Mouse (Mus musculus): ENCODE results near the gene Plekha1. TPM values are rescaled to one million over a fixed set of nuclear protein-coding genes. Genes with fewer than 3 reads are reported as not detected.
A peak's percentile ranks its signal among the peaks of the same experiment; 100 is the strongest.

Plekha1 gene
- polyA plus RNA-seq, 1 experiment from 2014 or later, result 57.1 TPM

- Histone ChIP-seq H3K27me3 (replicated peaks; ENCODE audit: control insufficient read depth, insufficient read depth, low read length) (no peaks in the 10 kb centered on the region), H3K4me2 (ENCODE audit: low read length) (no peak overlapping the region), H3K9me3 (ENCODE audit: control insufficient read depth, low read length) (no peaks in the 10 kb centered on the region), H3K9ac (replicated peaks; ENCODE audit: low read depth, low read length) (no peak overlapping the region), H3K4me3 (replicated peaks; ENCODE audit: low read length) (no peak overlapping the region), H3K36me3 (ENCODE audit: control insufficient read depth, insufficient read depth) (no peaks in the 10 kb centered on the region), H3K4me1 (replicated peaks; ENCODE audit: control insufficient read depth, insufficient read depth, low read length) (peaks cover 8% of the 10 kb centered on the region), H3K27ac (ENCODE audit: low read length) (no peak overlapping the region)
- ATAC-seq, result no peak
- 88% methylated on average over 10 of the region's 10 CpGs for WGBS
Measured at GRCm38 (mm10) chr7:130953376-130953775, 87.8 kb downstream of the Plekha1 start.

- Histone ChIP-seq H3K9ac (replicated peaks; ENCODE audit: low read depth, low read length) (no peak overlapping the region), H3K27me3 (replicated peaks; ENCODE audit: control insufficient read depth, insufficient read depth, low read length) (no peaks in the 10 kb centered on the region), H3K4me3 (replicated peaks; ENCODE audit: low read length) (no peak overlapping the region), H3K27ac (ENCODE audit: low read length) (peak overlapping the region; percentile 4; the same call in 1 of the 2 replicates), H3K9me3 (ENCODE audit: control insufficient read depth, low read length) (no peaks in the 10 kb centered on the region), H3K4me1 (replicated peaks; ENCODE audit: control insufficient read depth, insufficient read depth, low read length) (peaks cover 3% of the 10 kb centered on the region), H3K36me3 (ENCODE audit: control insufficient read depth, insufficient read depth) (no peaks in the 10 kb centered on the region), H3K4me2 (ENCODE audit: low read length) (no peak overlapping the region)
- ATAC-seq, result peak; percentile 65; the same call in 1 of the 2 replicates
- 76% methylated on average over 10 of the region's 10 CpGs for WGBS
Measured at GRCm38 (mm10) chr7:130954177-130954601, 88.6 kb downstream of the Plekha1 start.

- no peak overlapping the region for H3K9ac ChIP-seq (replicated peaks; ENCODE audit: low read depth, low read length)
- H3K4me2 ChIP-seq (ENCODE audit: low read length), result no peak overlapping the region
- no peak overlapping the region for H3K27ac ChIP-seq (ENCODE audit: low read length)
- no peaks in the 10 kb centered on the region for H3K4me1 ChIP-seq (replicated peaks; ENCODE audit: control insufficient read depth, insufficient read depth, low read length)
- H3K9me3 ChIP-seq (ENCODE audit: control insufficient read depth, low read length), result no peaks in the 10 kb centered on the region
- WGBS, result 66% methylated on average over 7 of the region's 7 CpGs
- no peak overlapping the region for H3K4me3 ChIP-seq (replicated peaks; ENCODE audit: low read length)
- no peak for ATAC-seq
- no peaks in the 10 kb centered on the region for H3K36me3 ChIP-seq (ENCODE audit: control insufficient read depth, insufficient read depth)
- no peaks in the 10 kb centered on the region for H3K27me3 ChIP-seq (replicated peaks; ENCODE audit: control insufficient read depth, insufficient read depth, low read length)
Measured at GRCm38 (mm10) chr7:130958551-130958950, 93.0 kb downstream of the Plekha1 start.

GRCm38 (mm10) chr7:130959868-130960267, 94.3 kb downstream of the Plekha1 start:
- Histone ChIP-seq H3K36me3 (ENCODE audit: control insufficient read depth, insufficient read depth) (no peaks in the 10 kb centered on the region), H3K9ac (replicated peaks; ENCODE audit: low read depth, low read length) (no peak overlapping the region), H3K4me2 (ENCODE audit: low read length) (no peak overlapping the region), H3K4me1 (replicated peaks; ENCODE audit: control insufficient read depth, insufficient read depth, low read length) (no peaks in the 10 kb centered on the region), H3K4me3 (replicated peaks; ENCODE audit: low read length) (no peak overlapping the region), H3K9me3 (ENCODE audit: control insufficient read depth, low read length) (no peaks in the 10 kb centered on the region), H3K27me3 (replicated peaks; ENCODE audit: control insufficient read depth, insufficient read depth, low read length) (no peaks in the 10 kb centered on the region), H3K27ac (ENCODE audit: low read length) (no peak overlapping the region; the same call in 1 of the 2 replicates)
- ATAC-seq, result no peak
- WGBS, result 43% methylated on average over 7 of the region's 7 CpGs

GRCm38 (mm10) chr7:130961429-130961828, 95.9 kb downstream of the Plekha1 start:
- ATAC-seq, result no peak
- Histone ChIP-seq H3K4me1 (replicated peaks; ENCODE audit: control insufficient read depth, insufficient read depth, low read length) (peaks cover 13% of the 10 kb centered on the region), H3K9me3 (ENCODE audit: control insufficient read depth, low read length) (no peaks in the 10 kb centered on the region), H3K4me3 (replicated peaks; ENCODE audit: low read length) (no peak overlapping the region), H3K9ac (replicated peaks; ENCODE audit: low read depth, low read length) (no peak overlapping the region), H3K4me2 (ENCODE audit: low read length) (no peak overlapping the region), H3K27ac (ENCODE audit: low read length) (no peak overlapping the region), H3K27me3 (replicated peaks; ENCODE audit: control insufficient read depth, insufficient read depth, low read length) (no peaks in the 10 kb centered on the region), H3K36me3 (ENCODE audit: control insufficient read depth, insufficient read depth) (no peaks in the 10 kb centered on the region)
- 93% methylated on average over 6 of the region's 6 CpGs for WGBS

Small RNA genes within 50 kb of the gene (microRNA-seq; reads per million reads assigned to microRNA genes)
- 0.83 reads per million for gene Mir7061

Other genes with a start within 250 kb of the Plekha1 start
- gene Btbd16, start 91.7 kb upstream of the Plekha1 start, polyA plus RNA-seq (2015; fragmentation: Nextera tagmentation; extraction: Ambion mirVana), result not detected in 2 replicates
- 20.4 and 27.9 TPM in 2 replicates for gene Htra1, start 70.4 kb downstream of the Plekha1 start, polyA plus RNA-seq (2015; fragmentation: Nextera tagmentation; extraction: Ambion mirVana)
- not detected in 2 replicates for gene Dmbt1, start 166.3 kb downstream of the Plekha1 start, polyA plus RNA-seq (2015; fragmentation: Nextera tagmentation; extraction: Ambion mirVana)